18 mouse cellular contexts compared by ENCODE assay signal in genomic region chr16:13541816-13542215, GRCm38 (mm10).
DNase-seq lines count a peak whose midpoint lies in the region; ATAC-seq and TF ChIP-seq lines count a peak whose summit lies in the region.
"Had no signal": no experiment of that assay in that cellular context is flagged by ENCODE, and none has a peak within 500 bp of the region (broad histone marks: within the 10 kb centered on the region; RNA-seq: fewer than 3 reads in every experiment).

No protein-coding gene starts in this region.

- ATAC-seq in lung, postnatal 0 days = no peak
- ATAC-seq: activated CD4-positive, CD25-positive, alpha-beta regulatory T cell, adult 4 months; midbrain, embryonic 15.5 days had no signal

- no peak for TF ChIP-seq CTCF in lung, postnatal 0 days (IDR thresholded peaks at IDR 0.05)

- peaks cover 9% of the 10 kb centered on the region; the same call in 1 of the 2 replicates for H3K4me1 ChIP-seq in lung, postnatal 0 days (ENCODE audit: insufficient read depth, low read depth, low read length)
- H3K4me1 ChIP-seq: midbrain, embryonic 15.5 days had no signal

- no peak overlapping the region for H3K4me3 ChIP-seq in lung, postnatal 0 days (ENCODE audit: low read depth, low read length)
- H3K4me3 ChIP-seq: forebrain, embryonic 10.5 days; hindbrain, embryonic 10.5 days; layer of hippocampus, adult 2 months; midbrain, embryonic 15.5 days; neural tube, embryonic 15.5 days had no signal

- H3K36me3 ChIP-seq in lung, postnatal 0 days (ENCODE audit: insufficient read depth, low read length) = no peaks in the 10 kb centered on the region
- H3K36me3 ChIP-seq: midbrain, embryonic 15.5 days had no signal

- TF ChIP-seq EP300 in lung, postnatal 0 days (IDR thresholded peaks at IDR 0.05) = no peak

- no peak overlapping the region for H3K27ac ChIP-seq in lung, postnatal 0 days (ENCODE audit: low read length)
- H3K27ac ChIP-seq: forebrain, embryonic 10.5 days; hindbrain, embryonic 10.5 days; layer of hippocampus, adult 2 months; midbrain, embryonic 15.5 days; neural tube, embryonic 15.5 days had no signal

- WGBS in lung, postnatal 0 days = 58% methylated on average over 4 of the region's 4 CpGs

- H3K9ac ChIP-seq in lung, postnatal 0 days (replicated peaks; ENCODE audit: low read depth) = no peak overlapping the region
- H3K9ac ChIP-seq: midbrain, embryonic 15.5 days; neural tube, embryonic 15.5 days had no signal

- no peak overlapping the region for H3K4me2 ChIP-seq in lung, postnatal 0 days (replicated peaks; ENCODE audit: low read depth, low read length)
- H3K4me2 ChIP-seq: midbrain, embryonic 15.5 days; neural tube, embryonic 15.5 days had no signal

- no peaks in the 10 kb centered on the region for H3K27me3 ChIP-seq in lung, postnatal 0 days (replicated peaks; ENCODE audit: insufficient read depth, low read length)
- H3K27me3 ChIP-seq: midbrain, embryonic 15.5 days; neural tube, embryonic 15.5 days had no signal

- H3K9me3 ChIP-seq in lung, postnatal 0 days (ENCODE audit: low read length) = peaks cover 3% of the 10 kb centered on the region; the same call in 1 of the 2 replicates

- peak; percentile 24 for DNase-seq in adrenal gland, postnatal 10 days
- DNase-seq in adrenal gland, adult (ENCODE audit: inconsistent age in 2 of 2, low spot score in 1 of 2) = no peak
- peak; percentile 48 to 57 for DNase-seq in heart, adult 18-20 months
- DNase-seq in heart, adult 8-10 months (ENCODE audit: low spot score) = no peak
- peak; percentile 64 for DNase-seq in lung, postnatal 10 days
- DNase-seq in lung, postnatal 0 days (ENCODE audit: low spot score) = no peak
- DNase-seq in brain, adult 2 months (ENCODE audit: low read depth, low spot score) = peak; percentile 42
- no peak for DNase-seq in adrenal gland, adult 18-20 months (ENCODE audit: low spot score in 2 of 2)
- DNase-seq: adrenal gland, postnatal 36 days; kidney, adult 8-10 months; kidney, postnatal 14 days; thymus, postnatal 36 days had no signal

Comparison
In these comparisons a context has a peak if more than half of its experiments do, and no peak if none do; other contexts are left out.
1. DNase-seq: peak in adrenal gland, postnatal 10 days (single experiment), heart, adult 18-20 months (2 of 2), lung, postnatal 10 days (single experiment) and brain, adult 2 months (single experiment); none in adrenal gland, adult (0 of 2), heart, adult 8-10 months (single experiment), lung, postnatal 0 days (single experiment) and adrenal gland, adult 18-20 months (0 of 2).